ENCODE assay signal across 26 mouse cellular contexts in genomic region chr14:61596719-61597426, GRCm38 (mm10). TPM values are rescaled to one million over a fixed set of nuclear protein-coding genes. Genes with fewer than 3 reads are reported as not detected.
DNase-seq lines count a peak whose midpoint lies in the region; ATAC-seq and TF ChIP-seq lines count a peak whose summit lies in the region.
"Had no signal": no experiment of that assay in that cellular context is flagged by ENCODE, and none has a peak within 500 bp of the region (broad histone marks: within the 10 kb centered on the region; RNA-seq: fewer than 3 reads in every experiment).

No protein-coding gene starts in this region.

- no peaks in the 10 kb centered on the region for H3K27me3 ChIP-seq in stomach, embryonic 16.5 days (ENCODE audit: control insufficient read depth, insufficient read depth, low read length)
- H3K27me3 ChIP-seq: heart, embryonic 15.5 days; kidney, embryonic 15.5 days; limb, embryonic 13.5 days; liver, embryonic 13.5 days; neural tube, embryonic 12.5 days had no signal

- intact Hi-C loops in left cerebral cortex, postnatal 25 days (cut with DNase I) = no loop called here

- H3K36me3 ChIP-seq in stomach, embryonic 16.5 days (ENCODE audit: control insufficient read depth, insufficient read depth, low read length) = no peaks in the 10 kb centered on the region
- H3K36me3 ChIP-seq: heart, embryonic 15.5 days; kidney, embryonic 15.5 days had no signal

- peaks cover 26% of the 10 kb centered on the region for H3K4me1 ChIP-seq in bone marrow macrophage, adult 2 months (ENCODE audit: control insufficient read depth, insufficient read depth, low read length)
- H3K4me1 ChIP-seq in stomach, embryonic 16.5 days (ENCODE audit: control insufficient read depth, insufficient read depth, low read length) = peaks cover 8% of the 10 kb centered on the region

- H3K4me2 ChIP-seq in stomach, embryonic 16.5 days (ENCODE audit: low read depth, low read length) = no peak overlapping the region
- H3K4me2 ChIP-seq: heart, embryonic 15.5 days; kidney, embryonic 15.5 days; limb, embryonic 13.5 days; liver, embryonic 13.5 days; midbrain, embryonic 11.5 days; neural tube, embryonic 12.5 days had no signal

- DNase-seq in adrenal gland, postnatal 14 days = peak; percentile 40
- no peak for DNase-seq in adrenal gland, postnatal 4 days (ENCODE audit: low spot score in 2 of 2)
- DNase-seq in urinary bladder, adult 18-20 months (ENCODE audit: low spot score in 2 of 2) = peak; percentile 21 to 25
- no peak for DNase-seq in urinary bladder, postnatal 10 days (ENCODE audit: low spot score)
- DNase-seq in left cerebral cortex, postnatal 25 days (ENCODE audit: low spot score in 2 of 2) = no peak
- no peak for DNase-seq in c-Kit-positive CD71-positive TER-119-positive erythroid progenitor cells, embryonic 14.5 days (ENCODE audit: low spot score)
- DNase-seq: cerebellum, adult 18-20 months; gastrocnemius, postnatal 25 days; kidney, adult 18-20 months; kidney, postnatal 25 days; liver, embryonic 13.5 days; lung, adult 2 months; lung, postnatal 14 days; right cerebral cortex, adult 18-20 months; spleen, adult 18-20 months had no signal

- no peak for TF ChIP-seq CTCF in bone marrow macrophage, adult 2 months (IDR thresholded peaks at IDR 0.05; ENCODE audit: low read depth, low read length)

- ATAC-seq in stomach, embryonic 16.5 days (ENCODE audit: insufficient read depth, low FRiP score) = peak; percentile 41; the same call in 1 of the 2 replicates
- ATAC-seq: CD4-positive, CD25-positive, alpha-beta regulatory T cell, adult 4 months; forebrain, embryonic 14.5 days; hindbrain, embryonic 16.5 days; midbrain, embryonic 16.5 days had no signal

- peak overlapping the region; percentile 46; the same call in 1 of the 2 replicates for H3K27ac ChIP-seq in bone marrow macrophage, adult 2 months (ENCODE audit: insufficient read depth, low read depth, low read length)
- peak overlapping the region; percentile 86 for H3K27ac ChIP-seq in stomach, embryonic 16.5 days (ENCODE audit: low read length)
- H3K27ac ChIP-seq: heart, embryonic 15.5 days; kidney, embryonic 15.5 days; limb, embryonic 13.5 days; liver, embryonic 13.5 days; neural tube, embryonic 12.5 days had no signal

- no peaks in the 10 kb centered on the region for H3K9me3 ChIP-seq in stomach, embryonic 16.5 days (replicated peaks; ENCODE audit: control insufficient read depth, low read length)
- H3K9me3 ChIP-seq: heart, embryonic 15.5 days; kidney, embryonic 15.5 days; limb, embryonic 13.5 days; liver, embryonic 13.5 days; neural tube, embryonic 12.5 days had no signal

- no peak overlapping the region for H3K9ac ChIP-seq in stomach, embryonic 16.5 days (ENCODE audit: low read length)
- H3K9ac ChIP-seq: heart, embryonic 15.5 days; kidney, embryonic 15.5 days; limb, embryonic 13.5 days; liver, embryonic 13.5 days; neural tube, embryonic 12.5 days had no signal

- 71% methylated on average over 9 of the region's 9 CpGs for WGBS in stomach, embryonic 16.5 days

- no peak overlapping the region for H3K4me3 ChIP-seq in bone marrow macrophage, adult 2 months (ENCODE audit: insufficient read depth, low read length)
- H3K4me3 ChIP-seq in stomach, embryonic 16.5 days (replicated peaks; ENCODE audit: low read length) = no peak overlapping the region
- H3K4me3 ChIP-seq: heart, embryonic 15.5 days; kidney, embryonic 15.5 days; limb, embryonic 13.5 days; liver, embryonic 13.5 days; neural tube, embryonic 12.5 days had no signal

- TF ChIP-seq POLR2A in bone marrow macrophage, adult 2 months (IDR thresholded peaks at IDR 0.05; ENCODE audit: borderline replicate concordance, low read depth, low read length) = no peak

RNA-seq across cellular contexts. Expression of gene Trim13, which starts 1.2 kb away (rescaled TPM):
- total RNA-seq in adrenal gland, postnatal 14 days (2021) = 7.6 and 7.7 TPM in 2 replicates
- total RNA-seq in adrenal gland, postnatal 4 days (2021) = 10 to 100 TPM; 14.3 to 14.7 TPM
- polyA plus RNA-seq in bone marrow macrophage, adult 2 months (2012; ENCODE audit: insufficient read depth, insufficient read length, missing spikeins) = 6.5 and 6.9 TPM in 2 replicates
- polyA plus RNA-seq in stomach, embryonic 16.5 days (2015; fragmentation: Nextera tagmentation; extraction: Ambion mirVana) = 22.6 and 26.3 TPM in 2 replicates
- 10 to 100 TPM; 11.6 to 12.2 TPM for total RNA-seq in left cerebral cortex, postnatal 25 days (2021)

RNA-seq across cellular contexts. Expression of gene Kcnrg, which starts 10.4 kb away (rescaled TPM):
- total RNA-seq in adrenal gland, postnatal 14 days (2021) = 0.26 and 0.41 TPM in 2 replicates
- total RNA-seq in adrenal gland, postnatal 4 days (2021) = under 1 TPM; 0.51 to 0.87 TPM
- not detected in 2 replicates for polyA plus RNA-seq in bone marrow macrophage, adult 2 months (2012; ENCODE audit: insufficient read depth, insufficient read length, missing spikeins)
- 0.81 and 1.0 TPM in 2 replicates for polyA plus RNA-seq in stomach, embryonic 16.5 days (2015; fragmentation: Nextera tagmentation; extraction: Ambion mirVana)
- under 1 TPM; 0.55 to 0.83 TPM for total RNA-seq in left cerebral cortex, postnatal 25 days (2021)

RNA-seq across cellular contexts. Expression of gene Spryd7, which starts 40.2 kb away (rescaled TPM):
- 17.8 and 17.9 TPM in 2 replicates for total RNA-seq in adrenal gland, postnatal 14 days (2021)
- total RNA-seq in adrenal gland, postnatal 4 days (2021) = 10 to 100 TPM; 17.2 to 20.4 TPM
- polyA plus RNA-seq in bone marrow macrophage, adult 2 months (2012; ENCODE audit: insufficient read depth, insufficient read length, missing spikeins) = 14.6 and 15.8 TPM in 2 replicates
- 21.5 and 22.6 TPM in 2 replicates for polyA plus RNA-seq in stomach, embryonic 16.5 days (2015; fragmentation: Nextera tagmentation; extraction: Ambion mirVana)
- 10 to 100 TPM; 46.1 to 48.7 TPM for total RNA-seq in left cerebral cortex, postnatal 25 days (2021)

Comparison
In these comparisons a context has a peak if more than half of its experiments do, and no peak if none do; other contexts are left out.
1. DNase-seq: peak in adrenal gland, postnatal 14 days (single experiment) and urinary bladder, adult 18-20 months (2 of 2); none in adrenal gland, postnatal 4 days (0 of 2), urinary bladder, postnatal 10 days (single experiment), left cerebral cortex, postnatal 25 days (0 of 2) and c-Kit-positive CD71-positive TER-119-positive erythroid progenitor cells, embryonic 14.5 days (single experiment).